Mouse (Mus musculus) stomach, embryonic 14.5 days (tissue): Measurements from ENCODE around the gene Abca4. TPM values are rescaled to one million over a fixed set of nuclear protein-coding genes. Genes with fewer than 3 reads are reported as not detected.

Experiments used
- ATAC-seq: fragments of 200-750 bp; cut with Nextera tagmentation; 2 replicates; pipeline ENCODE4 v1.8.0; 2017; ENCODE audit warnings: low read depth, moderate TSS enrichment; ENCODE audit not compliant: insufficient number of reproducible peaks, insufficient read depth, low FRiP score
- H3K27ac ChIP-seq: fragments of 300-500 bp; sonication (generic); 2 replicates; pipeline ENCODE4 v1.5.1; 2014; ENCODE audit warnings: mild to moderate bottlenecking, low read length, moderate library complexity, mixed read lengths
- H3K27me3 ChIP-seq: fragments of 300-500 bp; sonication (generic); 2 replicates; pipeline ENCODE4 v1.6.1; 2014; ENCODE audit warnings: low read length, control low read depth, mixed read lengths; ENCODE audit not compliant: control insufficient read depth, insufficient read depth
- H3K36me3 ChIP-seq: fragments of 300-500 bp; sonication (generic); 2 replicates; pipeline ENCODE4 v1.6.1; 2014; ENCODE audit warnings: mild to moderate bottlenecking, control low read depth, low read length, moderate library complexity, mixed read lengths; ENCODE audit not compliant: control insufficient read depth, insufficient read depth
- H3K4me1 ChIP-seq: fragments of 300-500 bp; sonication (generic); 2 replicates; pipeline ENCODE4 v1.6.1; 2014; ENCODE audit warnings: low read length, control low read depth, mixed read lengths; ENCODE audit not compliant: control insufficient read depth, insufficient read depth
- H3K4me2 ChIP-seq: fragments of 300-500 bp; sonication (generic); replicated peaks from 2 replicates; pipeline ENCODE4 v1.6.1; 2014; ENCODE audit warnings: low read depth, low read length, control low read depth
- H3K4me3 ChIP-seq: fragments of 300-500 bp; sonication (generic); 2 replicates; pipeline ENCODE4 v1.5.1; 2014; ENCODE audit warnings: low read depth, low read length, control low read depth
- H3K9ac ChIP-seq: fragments of 300-500 bp; sonication (generic); replicated peaks from 2 replicates; pipeline ENCODE4 v1.6.1; 2014; ENCODE audit warnings: low read depth, mild to moderate bottlenecking, control low read depth, low read length, moderate library complexity, mixed read lengths
- H3K9me3 ChIP-seq: fragments of 300-500 bp; sonication (generic); 2 replicates; pipeline ENCODE4 v1.6.1; 2016; ENCODE audit warnings: low read depth, low read length, control low read depth; ENCODE audit not compliant: control insufficient read depth
- WGBS: fragments of 180-500 bp; shearing (Covaris S2); extraction: QIAGEN DNeasy Blood & Tissue Kit; methylation state at CpG from one replicate; pipeline ENCODE4 v1.1.7; 2014; 5-methylcytosine and 5-hydroxymethylcytosine counted together
- polyA plus RNA-seq: library from polyadenylated mRNA; unstranded; fragments of >200 nt; fragmentation: Nextera tagmentation; extraction: Ambion mirVana; gene quantifications from 2 replicates; pipeline ENCODE4 v1.2.1, GENCODE M21; 2014

The Abca4 gene
- polyA plus RNA-seq, 1 experiment from 2014 or later = 0.67 TPM

DNA sequence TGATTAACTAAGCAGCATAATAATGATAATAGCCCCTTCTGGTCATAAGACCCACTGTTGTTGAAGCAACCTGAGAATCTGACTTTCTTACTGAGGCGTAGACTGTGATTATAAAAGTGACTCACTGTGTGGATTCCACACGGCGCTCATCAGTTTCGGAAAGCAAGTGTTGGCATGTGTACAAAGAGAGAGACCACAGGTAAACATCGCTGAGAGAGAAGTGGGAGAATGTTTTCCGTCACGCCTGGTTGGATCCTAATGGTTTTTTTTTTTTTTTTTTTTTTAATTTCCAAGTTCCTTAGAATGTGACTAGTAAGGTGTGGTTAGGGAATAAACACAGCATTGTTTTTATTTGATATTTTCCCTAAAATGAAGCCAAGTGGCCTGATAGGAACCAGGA, 38.1 kb downstream of the Abca4 start:
- no peak overlapping the region for H3K4me2 ChIP-seq
- H3K9ac ChIP-seq = no peak overlapping the region
- H3K4me1 ChIP-seq = peaks cover 7% of the 10 kb centered on the region; the same call in 1 of the 2 replicates
- no peaks in the 10 kb centered on the region for H3K36me3 ChIP-seq
- no peaks in the 10 kb centered on the region for H3K27me3 ChIP-seq
- H3K9me3 ChIP-seq = no peaks in the 10 kb centered on the region
- no peak overlapping the region for H3K4me3 ChIP-seq
- ATAC-seq = no peak
- 69% methylated on average over 7 of the region's 7 CpGs for WGBS
- no peak overlapping the region for H3K27ac ChIP-seq

GRCm38 (mm10) chr3:122085157-122085989, 41.1 kb downstream of the Abca4 start:
- no peak overlapping the region for H3K4me3 ChIP-seq
- no peak overlapping the region for H3K4me2 ChIP-seq
- H3K9me3 ChIP-seq = no peaks in the 10 kb centered on the region
- H3K27ac ChIP-seq = no peak overlapping the region
- peaks cover 16% of the 10 kb centered on the region; the same call in 1 of the 2 replicates for H3K4me1 ChIP-seq
- no peaks in the 10 kb centered on the region for H3K27me3 ChIP-seq
- ATAC-seq = no peak
- 57% methylated on average over 18 of the region's 18 CpGs for WGBS
- H3K9ac ChIP-seq = no peak overlapping the region
- H3K36me3 ChIP-seq = no peaks in the 10 kb centered on the region

GRCm38 (mm10) chr3:122088054-122088681, 43.9 kb downstream of the Abca4 start:
- H3K27me3 ChIP-seq = no peaks in the 10 kb centered on the region
- H3K9me3 ChIP-seq = no peaks in the 10 kb centered on the region
- ATAC-seq = peak; percentile 80
- peaks cover 14% of the 10 kb centered on the region; the same call in 1 of the 2 replicates for H3K4me1 ChIP-seq
- no peak overlapping the region for H3K4me2 ChIP-seq
- 45% methylated on average over 11 of the region's 11 CpGs for WGBS
- no peak overlapping the region for H3K9ac ChIP-seq
- H3K4me3 ChIP-seq = no peak overlapping the region
- H3K36me3 ChIP-seq = no peaks in the 10 kb centered on the region
- H3K27ac ChIP-seq = peak overlapping the region; percentile 62; the same call in 1 of the 2 replicates

DNA sequence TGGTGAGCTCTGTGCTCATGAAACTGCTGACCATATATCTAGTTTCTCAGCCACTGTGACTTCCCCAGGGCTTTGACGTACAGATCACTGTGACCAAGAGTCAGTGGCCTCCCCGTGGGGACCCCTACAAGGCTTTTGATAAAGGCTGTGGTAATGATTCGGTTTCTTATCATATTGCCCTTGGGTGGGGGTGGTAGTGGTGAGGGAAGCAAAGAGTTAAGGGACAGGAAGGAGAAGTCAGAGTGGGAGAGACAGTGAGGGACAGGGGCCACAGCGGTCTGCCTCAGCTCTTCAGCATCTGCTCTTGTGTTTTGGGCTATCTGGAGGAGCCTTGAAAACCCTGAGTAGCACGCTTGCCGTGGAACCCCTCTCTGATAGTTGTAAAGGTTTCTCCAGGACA, 46.1 kb downstream of the Abca4 start:
- WGBS = 85% methylated on average over 6 of the region's 6 CpGs
- Histone ChIP-seq H3K9me3 (no peaks in the 10 kb centered on the region), H3K27me3 (no peaks in the 10 kb centered on the region), H3K36me3 (no peaks in the 10 kb centered on the region), H3K27ac (no peak overlapping the region), H3K4me2 (no peak overlapping the region), H3K4me1 (peaks cover 9% of the 10 kb centered on the region; the same call in 1 of the 2 replicates), H3K4me3 (no peak overlapping the region), H3K9ac (no peak overlapping the region)
- no peak for ATAC-seq

- ATAC-seq = no peak
- no peak overlapping the region for H3K4me2 ChIP-seq
- 51% methylated on average over 5 of the region's 5 CpGs for WGBS
- no peak overlapping the region for H3K4me3 ChIP-seq
- no peaks in the 10 kb centered on the region for H3K36me3 ChIP-seq
- peaks cover 4% of the 10 kb centered on the region; the same call in 1 of the 2 replicates for H3K4me1 ChIP-seq
- no peak overlapping the region for H3K9ac ChIP-seq
- no peaks in the 10 kb centered on the region for H3K27me3 ChIP-seq
- H3K27ac ChIP-seq = no peak overlapping the region
- H3K9me3 ChIP-seq = no peaks in the 10 kb centered on the region
These were observed 55.5 kb downstream of the Abca4 start for GRCm38 (mm10) chr3:122099713-122100112.

DNA sequence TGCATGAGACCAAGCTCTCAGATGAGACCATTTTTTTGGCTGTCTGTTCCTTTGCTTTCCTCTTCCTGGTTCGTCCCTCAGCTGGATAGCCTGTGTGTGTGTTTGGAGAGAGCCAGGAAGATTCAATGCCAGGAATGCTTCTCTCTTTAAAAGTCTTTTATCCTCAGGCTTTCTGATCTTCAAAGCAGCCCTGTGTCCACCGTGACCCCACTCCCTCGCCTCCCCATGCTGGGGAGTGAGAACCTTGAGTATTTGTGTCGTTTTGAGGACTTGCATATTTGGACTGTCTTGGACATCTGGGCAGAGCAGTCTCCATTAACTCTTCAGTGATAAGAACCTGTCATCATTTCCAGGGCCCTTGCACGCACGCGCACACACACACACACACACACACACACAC, 57.8 kb downstream of the Abca4 start:
- 46% methylated on average over 7 of the region's 7 CpGs for WGBS
- Histone ChIP-seq H3K4me1 (peaks cover 4% of the 10 kb centered on the region; the same call in 1 of the 2 replicates), H3K4me2 (no peak overlapping the region), H3K4me3 (no peak overlapping the region), H3K9ac (no peak overlapping the region), H3K9me3 (no peaks in the 10 kb centered on the region), H3K27ac (no peak overlapping the region; the same call in 1 of the 2 replicates), H3K36me3 (no peaks in the 10 kb centered on the region), H3K27me3 (no peaks in the 10 kb centered on the region)
- no peak for ATAC-seq

DNA sequence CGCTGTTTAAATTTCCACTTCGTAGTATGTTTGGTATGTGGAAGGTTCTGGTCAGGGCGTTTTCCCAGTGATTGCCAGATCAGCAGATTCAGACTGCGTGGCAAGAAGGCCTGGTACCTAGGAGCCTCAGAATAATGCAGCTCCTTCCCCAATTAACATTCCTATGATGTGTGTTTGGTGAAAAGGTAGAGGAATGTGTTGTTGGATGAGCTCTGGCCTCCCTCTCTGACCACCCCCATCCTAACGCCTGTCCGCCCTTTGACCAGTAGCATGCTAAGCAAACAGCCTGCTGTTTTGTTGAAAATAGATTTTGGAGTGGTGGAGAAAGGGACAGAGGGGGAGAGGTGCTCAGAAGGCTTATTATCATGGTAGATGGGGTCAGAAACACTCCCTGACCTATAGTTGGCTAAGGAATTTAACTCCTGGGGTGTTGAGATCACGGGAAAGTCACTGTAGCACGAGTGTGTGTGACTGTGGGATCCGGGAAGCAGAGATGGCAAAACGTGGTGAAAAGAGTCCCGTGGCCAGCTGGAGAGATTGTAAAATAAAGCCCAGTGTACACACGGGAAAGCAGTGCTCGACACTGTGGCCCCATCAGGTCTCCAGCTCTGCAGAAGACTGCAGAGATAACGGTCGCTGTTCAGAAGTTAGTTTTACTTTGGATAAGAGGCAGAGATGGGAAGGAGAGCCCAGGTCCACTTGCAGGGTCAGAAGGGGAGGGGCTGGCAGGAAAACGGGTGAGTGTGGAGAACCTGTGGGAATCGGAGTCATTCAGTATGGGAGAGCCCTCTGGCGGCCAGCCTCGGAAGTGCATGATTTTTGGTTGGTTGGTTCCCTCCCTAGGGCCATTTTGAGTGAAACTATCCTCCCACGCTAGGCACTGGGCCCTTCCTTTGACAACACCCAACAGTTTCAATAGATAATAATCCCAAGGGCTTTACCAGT, 59.9 kb downstream of the Abca4 start:
- Histone ChIP-seq H3K27ac (no peak overlapping the region), H3K36me3 (no peaks in the 10 kb centered on the region), H3K4me2 (peak overlapping the region; percentile 24), H3K4me1 (peaks cover 4% of the 10 kb centered on the region), H3K9me3 (no peaks in the 10 kb centered on the region), H3K4me3 (no peak overlapping the region), H3K9ac (no peak overlapping the region), H3K27me3 (no peaks in the 10 kb centered on the region)
- no peak for ATAC-seq
- 24% methylated on average over 20 of the region's 20 CpGs for WGBS

DNA sequence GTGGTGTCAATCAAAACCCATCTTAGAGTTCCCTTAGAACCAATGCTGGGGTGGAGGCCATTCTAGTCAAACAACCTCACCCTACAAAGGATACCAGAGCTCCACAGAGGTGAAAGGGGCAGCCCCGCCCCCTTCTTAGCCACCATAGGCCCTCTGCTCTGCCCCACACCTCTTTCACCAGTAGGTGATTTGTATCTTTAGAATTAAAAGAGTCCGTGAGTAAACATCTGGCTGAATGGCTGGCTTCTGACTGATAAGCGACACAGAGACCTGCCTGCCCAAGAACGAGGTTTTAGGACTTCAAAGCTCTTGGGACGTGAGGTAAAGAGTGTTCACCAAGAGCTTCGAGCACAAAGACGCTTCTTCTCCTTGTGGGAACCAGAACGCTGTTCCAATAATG, 62.7 kb downstream of the Abca4 start:
- no peak overlapping the region for H3K9ac ChIP-seq
- no peak overlapping the region for H3K4me3 ChIP-seq
- no peak overlapping the region for H3K4me2 ChIP-seq
- H3K27me3 ChIP-seq = no peaks in the 10 kb centered on the region
- H3K36me3 ChIP-seq = no peaks in the 10 kb centered on the region
- peak overlapping the region; percentile 71 for H3K27ac ChIP-seq
- WGBS = 57% methylated on average over 8 of the region's 8 CpGs
- peaks cover 4% of the 10 kb centered on the region for H3K4me1 ChIP-seq
- peak; percentile 80 for ATAC-seq
- no peaks in the 10 kb centered on the region for H3K9me3 ChIP-seq
